Mouse (Mus musculus) A20 (cell line): ENCODE measurements around the gene Prkcz.

Source experiments
- DNase-seq: peaks from one replicate; pipeline ENCODE4 v3.0.0-alpha.2; 2011; ENCODE audit warnings: low read depth, low spot score

Gene Prkcz

DNA sequence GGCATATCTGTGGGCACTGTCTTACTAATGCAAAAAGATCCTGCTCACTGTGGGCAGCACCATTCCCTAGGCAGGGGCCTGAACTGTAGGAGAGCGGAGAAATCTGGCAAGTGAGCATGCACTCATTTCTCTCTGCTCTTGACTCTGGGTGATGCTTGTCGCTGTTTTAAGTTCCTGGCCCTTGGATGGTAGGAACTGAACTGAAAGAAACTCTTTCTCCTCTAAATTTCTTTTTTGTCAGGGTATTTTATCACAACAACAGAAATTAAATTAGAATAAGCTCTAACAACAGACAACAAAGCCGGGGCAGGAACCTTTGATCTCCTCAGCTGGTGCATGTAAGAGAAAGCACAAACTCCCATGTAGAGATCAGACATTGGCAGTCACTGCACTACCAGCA lies 46.1 kb downstream of the Prkcz start:
- DNase-seq: no peak

GRCm38 (mm10) chr4:155308679-155309078 lies 52.5 kb downstream of the Prkcz start:
- no peak for DNase-seq

DNA sequence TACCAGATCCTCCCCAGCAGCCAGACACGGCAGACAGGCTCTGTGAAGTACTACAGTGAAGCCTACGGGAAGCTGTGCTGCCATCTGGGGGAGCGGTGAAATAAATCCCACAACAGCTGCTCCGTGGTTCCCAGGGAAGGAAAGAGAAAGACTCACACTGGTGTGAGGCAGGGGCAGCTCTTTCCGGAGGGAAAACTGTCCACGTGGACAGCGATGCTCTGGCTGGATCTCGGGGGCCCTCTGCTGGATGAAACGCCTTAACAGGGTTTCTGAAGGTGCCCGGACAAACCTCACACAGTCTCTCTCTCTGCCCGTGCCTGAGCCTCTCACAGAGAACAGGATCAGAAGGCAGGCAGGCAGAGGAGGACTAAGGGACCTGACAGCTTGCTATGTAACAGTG lies 53.1 kb downstream of the Prkcz start:
- DNase-seq: peak; percentile 72

- DNase-seq: no peak
These were observed 53.6 kb downstream of the Prkcz start for GRCm38 (mm10) chr4:155307591-155307990.

DNA sequence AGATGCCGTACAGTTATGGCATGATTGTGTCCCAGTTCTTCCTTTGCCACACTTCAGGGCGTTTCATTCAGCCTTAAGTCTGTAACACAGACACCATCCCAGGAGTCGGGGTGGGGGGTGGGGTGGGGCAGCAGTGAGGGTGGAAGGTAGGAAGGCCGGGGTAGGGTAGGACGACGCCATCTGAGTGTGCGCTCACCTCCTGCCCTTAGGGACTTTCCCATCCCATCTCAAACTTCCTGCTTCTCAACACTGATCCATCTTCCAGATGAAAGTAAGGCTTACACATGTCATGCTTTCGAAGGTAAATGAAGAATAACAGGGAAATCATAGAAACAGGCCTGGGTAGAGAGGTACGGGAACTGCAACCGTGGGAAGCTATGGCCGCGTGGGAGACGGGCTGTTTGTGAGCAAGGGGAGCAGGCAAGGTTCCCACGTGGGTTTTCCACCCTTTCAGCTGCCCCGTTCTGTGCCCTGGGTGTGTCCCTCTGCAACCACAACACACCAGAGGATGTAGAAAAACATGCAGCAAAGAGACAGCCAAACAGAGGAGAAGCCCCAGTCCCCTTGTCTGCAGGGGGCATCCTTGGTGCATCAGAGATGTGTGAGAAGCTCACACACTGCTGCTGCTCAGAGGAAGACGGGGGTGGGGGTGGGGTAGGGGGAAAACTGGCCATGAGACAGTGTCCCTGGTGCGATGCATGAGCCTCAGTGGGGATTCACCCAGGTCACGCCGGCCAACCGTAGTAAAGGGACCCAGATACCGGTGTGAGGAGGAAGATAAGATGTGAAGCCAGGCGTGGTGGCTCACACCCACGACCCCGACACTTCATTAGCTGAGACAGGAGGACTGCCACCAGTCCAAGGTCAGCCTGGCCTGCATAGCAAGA lies 54.6 kb downstream of the Prkcz start:
- DNase-seq: peak; percentile 31

DNA sequence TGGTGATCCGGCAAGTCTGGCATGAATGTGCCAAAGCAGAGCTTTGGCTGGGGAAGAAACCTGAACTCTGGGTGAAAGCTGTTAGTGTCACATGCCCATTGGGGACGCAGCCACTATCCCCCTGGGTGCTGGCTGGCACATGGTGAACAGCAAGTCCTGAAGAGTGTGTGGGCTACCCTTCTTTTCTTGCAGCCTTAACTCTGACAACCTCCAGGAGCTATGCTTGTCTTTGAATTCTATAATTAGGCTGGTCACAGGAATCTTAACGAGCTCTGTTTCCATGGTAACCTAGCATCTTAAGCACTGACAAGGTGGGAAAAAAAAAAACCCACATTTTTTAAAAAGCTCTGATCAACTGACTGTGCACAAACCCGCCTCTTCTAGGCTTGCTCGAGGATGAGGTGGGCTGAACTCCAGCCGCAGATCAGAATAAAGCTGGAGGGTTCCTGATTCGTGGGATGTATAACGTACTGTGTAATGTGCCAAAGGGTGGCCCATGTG lies 55.6 kb downstream of the Prkcz start:
- DNase-seq: no peak

DNA sequence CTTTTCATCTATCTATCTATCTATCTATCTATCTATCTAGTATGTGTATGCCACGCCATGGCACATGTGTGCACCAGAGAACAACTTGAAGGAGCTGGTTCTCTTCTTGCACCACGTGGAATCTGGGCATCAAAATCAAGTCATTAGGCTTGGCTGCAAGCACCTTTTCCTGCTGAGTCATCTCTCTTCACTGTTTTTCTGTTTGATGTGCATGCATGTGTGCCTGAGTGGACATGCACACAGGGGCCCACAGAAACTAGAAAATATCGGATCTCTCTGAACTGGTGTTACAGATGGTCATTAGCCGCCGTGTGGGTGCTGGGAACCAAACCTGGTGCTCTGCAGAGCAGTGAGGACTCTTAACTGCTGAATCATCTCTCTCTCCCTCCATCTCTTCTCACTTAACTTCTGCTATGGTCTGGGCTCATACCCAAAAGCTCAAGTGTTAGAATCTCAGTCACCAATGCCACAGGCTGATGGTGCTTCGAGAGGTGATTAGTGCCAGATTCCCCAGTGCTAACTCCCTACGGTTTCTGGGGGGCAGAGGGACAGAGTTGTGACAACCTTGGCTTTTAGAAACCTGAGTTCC lies 56.6 kb downstream of the Prkcz start:
- no peak for DNase-seq

- DNase-seq: no peak
These were observed 59.2 kb downstream of the Prkcz start for GRCm38 (mm10) chr4:155301965-155302364.

DNA sequence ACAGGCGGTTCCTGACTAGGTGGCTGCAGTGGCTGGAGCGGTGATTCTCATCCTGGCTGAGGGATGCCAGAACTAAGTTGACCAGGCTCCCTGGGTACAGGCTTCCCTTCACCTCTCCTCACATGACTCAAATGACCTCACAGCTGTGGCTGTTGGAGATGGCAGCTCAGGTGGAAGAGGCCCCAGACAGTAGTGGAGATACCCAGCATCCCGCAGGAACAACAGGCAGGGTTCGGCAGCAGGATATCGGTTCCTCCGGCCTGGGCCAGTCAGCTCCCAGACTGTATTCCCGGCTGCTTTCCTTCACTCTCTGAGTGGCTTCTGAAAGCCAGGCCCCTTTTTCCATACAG lies 60.1 kb downstream of the Prkcz start:
- no peak for DNase-seq

DNA sequence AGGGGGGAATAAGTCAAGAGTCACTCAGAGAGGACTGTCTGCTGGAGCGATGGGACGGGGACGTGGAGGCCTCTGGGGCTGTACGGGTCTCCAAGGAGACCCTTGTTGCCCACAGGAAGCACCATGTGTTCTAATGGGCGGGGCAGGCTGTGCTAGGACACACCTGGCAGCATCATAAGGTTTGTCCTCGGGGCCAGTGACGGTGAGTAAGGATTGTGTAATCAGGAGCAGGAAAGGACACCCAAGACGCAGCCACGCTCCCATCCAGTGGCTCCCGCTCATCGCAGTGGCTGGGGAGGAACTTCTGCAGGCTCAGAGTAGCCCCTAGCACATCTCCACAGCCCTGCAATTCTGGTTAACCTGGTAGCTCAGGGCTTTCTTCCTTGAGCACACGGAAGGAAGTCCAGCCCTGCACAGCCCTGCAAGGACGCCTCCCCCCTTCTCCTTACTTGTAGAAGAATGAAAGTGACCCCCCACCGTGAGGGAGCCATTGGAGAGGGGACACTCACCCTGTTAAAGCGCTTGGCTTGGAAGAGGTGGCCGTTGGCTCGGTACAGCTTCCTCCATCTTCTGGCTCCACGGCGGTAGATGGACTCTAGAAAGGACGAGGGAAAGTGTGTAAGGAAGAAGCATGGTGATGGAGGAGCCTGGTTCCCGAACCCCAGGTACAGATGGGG lies 60.6 kb downstream of the Prkcz start:
- DNase-seq: no peak

DNA sequence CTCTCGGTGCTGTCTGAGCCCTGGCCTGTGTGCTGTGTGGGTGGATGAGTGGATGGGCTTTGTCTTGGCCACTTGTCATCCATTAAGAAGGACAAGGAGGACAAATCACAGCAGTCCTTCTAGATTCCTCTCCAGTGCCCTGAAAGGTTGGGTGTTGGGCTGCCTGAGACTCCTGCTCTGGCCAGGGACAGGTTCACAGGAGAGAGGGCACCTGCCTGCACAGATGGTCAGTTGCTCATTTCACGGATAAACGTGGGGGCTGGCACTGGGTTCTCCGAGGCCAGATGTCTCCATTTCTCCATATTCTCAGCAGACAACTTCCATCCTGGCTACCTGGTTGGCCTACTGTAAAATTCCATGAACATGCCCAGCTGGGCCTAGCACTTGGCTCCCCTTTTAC lies 62.3 kb downstream of the Prkcz start:
- no peak for DNase-seq

GRCm38 (mm10) chr4:155297057-155297456 lies 64.1 kb downstream of the Prkcz start:
- peak; percentile 57 for DNase-seq

DNA sequence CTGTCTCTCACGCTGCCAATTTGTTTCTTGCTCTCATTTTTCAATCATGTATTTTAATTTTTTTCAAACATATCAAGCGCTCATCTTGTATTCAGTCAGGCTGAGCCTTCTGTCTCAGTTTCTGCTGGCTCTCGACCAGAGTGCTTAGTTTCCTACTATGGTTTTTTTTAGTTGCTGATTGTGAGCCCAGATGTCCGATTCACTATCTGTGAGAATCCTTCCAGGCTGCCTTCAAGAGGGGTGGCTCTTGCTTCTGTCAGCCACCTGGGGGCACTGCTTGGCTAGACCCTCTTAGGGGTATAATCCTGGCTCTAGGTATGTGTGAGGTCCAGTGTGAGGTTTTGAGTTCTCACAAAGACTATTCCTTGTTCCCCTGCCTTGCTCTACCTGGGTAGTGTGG lies 65.2 kb downstream of the Prkcz start:
- no peak for DNase-seq

GRCm38 (mm10) chr4:155295026-155295590 lies 66.1 kb downstream of the Prkcz start:
- no peak for DNase-seq

DNA sequence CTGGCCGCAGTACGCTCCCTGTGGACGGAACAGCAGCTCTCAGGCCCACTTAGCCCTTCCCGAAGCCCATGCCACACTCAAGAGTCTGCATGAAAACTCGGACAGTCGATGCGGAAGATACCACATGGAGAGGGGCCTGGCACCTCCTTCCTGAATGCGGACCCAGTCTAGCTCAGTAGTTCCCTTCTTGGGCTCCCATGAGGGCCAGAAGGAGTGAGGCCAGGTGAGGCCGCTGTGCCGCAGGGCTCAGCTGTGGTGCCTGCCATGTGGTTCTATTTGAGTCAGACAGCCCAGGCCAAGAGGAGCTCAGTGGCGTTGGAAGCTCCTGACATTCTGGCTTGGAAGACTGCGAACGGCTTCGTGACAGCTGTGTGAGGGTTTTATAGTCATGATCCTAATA lies 66.8 kb downstream of the Prkcz start:
- no peak for DNase-seq

- no peak for DNase-seq
These were observed 68.3 kb downstream of the Prkcz start for GRCm38 (mm10) chr4:155292863-155293262.

DNA sequence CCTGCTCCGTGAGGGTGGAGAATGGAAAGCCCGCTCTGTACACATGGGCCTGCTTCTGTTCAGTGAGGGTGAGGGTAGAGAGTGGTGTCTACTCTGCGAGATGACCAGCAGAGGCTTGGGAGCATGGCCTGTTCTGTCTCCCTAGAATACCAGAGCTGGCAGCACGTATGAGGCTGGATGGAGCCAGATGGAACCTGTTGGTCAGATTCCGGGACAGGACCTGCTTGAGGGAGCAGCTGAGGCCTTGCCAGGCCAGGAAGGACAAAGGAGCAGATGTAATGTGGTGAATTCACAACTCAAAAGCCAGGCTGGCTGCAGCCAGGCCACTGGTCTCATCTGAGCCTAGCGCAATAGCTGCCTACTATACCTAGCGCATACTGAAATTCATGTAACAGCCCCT lies 71.1 kb downstream of the Prkcz start:
- DNase-seq: no peak

DNA sequence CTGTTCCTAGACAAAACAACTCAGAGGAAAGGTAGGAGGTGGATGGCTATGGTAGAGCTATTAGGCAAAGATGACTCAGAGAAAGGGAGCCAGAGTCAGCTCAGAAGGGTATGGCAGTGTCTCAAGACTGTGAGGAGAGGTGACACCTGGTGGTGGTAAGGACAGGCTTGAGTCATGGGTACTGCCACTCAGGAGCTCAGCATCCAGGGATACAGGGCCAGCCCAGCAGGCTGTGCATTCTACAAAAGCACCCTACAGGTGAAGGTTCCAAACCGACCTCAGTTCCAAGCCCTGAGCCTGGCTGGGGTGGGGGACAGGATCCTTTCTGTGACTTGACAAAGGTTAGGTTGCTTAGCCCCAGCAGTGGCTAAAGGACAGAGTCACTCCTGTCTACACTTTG lies 72.6 kb downstream of the Prkcz start:
- no peak for DNase-seq

GRCm38 (mm10) chr4:155287713-155288112 lies 73.4 kb downstream of the Prkcz start:
- DNase-seq: no peak

DNA sequence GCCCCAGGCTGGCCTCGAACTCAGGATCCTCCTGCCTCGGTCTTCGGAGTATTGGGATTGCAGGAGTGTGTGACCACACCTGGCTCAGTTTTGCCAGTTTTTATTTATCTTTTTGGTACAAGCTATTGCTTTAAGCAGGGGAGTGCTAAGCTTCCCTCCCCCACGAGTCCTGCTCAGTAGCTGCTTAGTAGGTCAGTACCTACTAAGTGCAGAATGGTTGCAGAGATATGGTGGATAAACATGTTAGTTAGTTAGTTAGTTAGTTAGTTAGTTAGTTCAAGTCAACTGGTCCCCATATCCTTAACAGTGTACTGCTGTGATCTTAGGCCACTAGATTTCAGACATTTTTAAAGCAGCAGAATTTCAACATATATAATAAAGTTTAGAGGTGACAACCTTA lies 75.1 kb downstream of the Prkcz start:
- DNase-seq: no peak

DNA sequence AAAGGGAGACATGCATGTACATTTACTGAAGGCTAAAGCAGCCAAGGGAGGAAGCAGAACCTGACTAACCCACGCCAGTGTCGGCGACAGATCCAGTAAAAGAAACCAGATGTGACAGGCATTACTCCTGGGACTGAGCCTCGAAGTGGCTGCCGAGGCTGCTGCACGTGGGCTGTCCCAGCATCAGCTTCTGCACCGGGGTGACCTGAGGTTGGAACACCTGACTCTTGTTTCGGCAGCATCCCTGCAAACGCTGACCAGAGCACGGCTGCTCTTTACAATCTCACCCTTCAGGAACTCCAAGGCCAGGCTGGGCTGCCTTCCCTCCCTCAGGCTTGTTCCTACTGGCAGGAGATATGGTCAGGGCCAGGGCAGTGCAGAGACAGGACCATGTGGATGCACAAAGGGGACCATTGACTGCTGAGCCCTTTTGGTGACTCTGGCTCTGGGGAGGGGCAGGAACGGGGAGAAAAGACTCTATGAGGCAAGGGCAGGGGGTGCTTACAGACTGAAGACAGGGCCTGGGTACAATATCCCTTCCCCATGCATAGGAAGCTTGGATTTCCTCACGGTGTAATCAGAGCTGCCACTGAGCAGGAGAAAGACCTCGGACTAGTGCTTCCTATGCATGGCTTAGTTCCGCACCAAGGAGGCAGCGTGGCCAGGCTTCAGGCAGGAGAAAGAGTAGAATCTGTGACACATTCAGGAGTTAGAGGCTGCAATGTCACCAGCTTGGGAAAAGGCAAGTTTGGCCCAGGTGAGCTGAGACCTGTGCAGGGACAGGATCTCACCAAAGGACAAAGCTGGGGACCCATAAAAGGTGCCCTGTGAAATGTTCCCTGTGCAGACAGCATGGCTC lies 76.4 kb downstream of the Prkcz start:
- no peak for DNase-seq
